ENCODE assay signal across 7 mouse cellular contexts in genomic region chr11:69098762-69099091, GRCm38 (mm10). TPM values are rescaled to one million over a fixed set of nuclear protein-coding genes. Genes with fewer than 3 reads are reported as not detected.
DNase-seq lines count a peak whose midpoint lies in the region; ATAC-seq and TF ChIP-seq lines count a peak whose summit lies in the region.

No protein-coding gene starts in this region.

- H3K36me3 ChIP-seq in embryonic facial prominence, embryonic 13.5 days: peaks cover 33% of the 10 kb centered on the region
- peaks cover 9% of the 10 kb centered on the region for H3K36me3 ChIP-seq in heart, adult 2 months (ENCODE audit: control insufficient read depth, insufficient read depth, low read length)
- peaks cover 34% of the 10 kb centered on the region for H3K36me3 ChIP-seq in limb, embryonic 14.5 days (ENCODE audit: control insufficient read depth, insufficient read depth, low read length)
- H3K36me3 ChIP-seq in midbrain, embryonic 16.5 days (ENCODE audit: control insufficient read depth, insufficient read depth, low read length): peaks cover 22% of the 10 kb centered on the region
- H3K36me3 ChIP-seq in spleen, adult 2 months (ENCODE audit: control insufficient read depth, insufficient read depth, low read length): peaks cover 29% of the 10 kb centered on the region

- H3K4me2 ChIP-seq in embryonic facial prominence, embryonic 13.5 days: peak overlapping the region; percentile 98
- H3K4me2 ChIP-seq in limb, embryonic 14.5 days (replicated peaks; ENCODE audit: low read depth, low read length, severe bottlenecking): peak overlapping the region; percentile 60
- H3K4me2 ChIP-seq in midbrain, embryonic 16.5 days (ENCODE audit: low read length): peak overlapping the region; percentile 97

- no peak for TF ChIP-seq CTCF in heart, adult 2 months (IDR thresholded peaks at IDR 0.05)
- TF ChIP-seq CTCF in spleen, adult 2 months (IDR thresholded peaks at IDR 0.05; ENCODE audit: extremely low read depth, insufficient read depth, insufficient read length, insufficient replicate concordance): no peak

- peaks cover 2% of the 10 kb centered on the region for H3K79me2 ChIP-seq in heart, adult 2 months (replicated peaks; ENCODE audit: control insufficient read depth, insufficient read depth, low read length)

- intact Hi-C loops in heart, adult 2 months (cut with DNase I): loop anchor here (5.0 kb wide), 1 partner anchor 141 kb away; the partner anchor contains the start of gene Arhgef15

- peak overlapping the region; percentile 58 for H3K4me3 ChIP-seq in embryonic facial prominence, embryonic 13.5 days
- peak overlapping the region; percentile 67 for H3K4me3 ChIP-seq in heart, adult 2 months
- H3K4me3 ChIP-seq in limb, embryonic 14.5 days (replicated peaks; ENCODE audit: low read length): peak overlapping the region; percentile 47
- peak overlapping the region; percentile 59 for H3K4me3 ChIP-seq in midbrain, embryonic 16.5 days (ENCODE audit: low read depth, low read length)
- peak overlapping the region; percentile 62 for H3K4me3 ChIP-seq in spleen, adult 2 months (ENCODE audit: extremely low read depth, insufficient read depth, insufficient read length)

- no peak for ATAC-seq in embryonic facial prominence, embryonic 13.5 days (ENCODE audit: insufficient number of reproducible peaks, insufficient read depth, low FRiP score, low TSS enrichment, low read depth)
- no peak for ATAC-seq in limb, embryonic 14.5 days (ENCODE audit: low FRiP score, low read depth)
- no peak for ATAC-seq in midbrain, embryonic 16.5 days

- TF ChIP-seq POLR2A in heart, adult 2 months (IDR thresholded peaks at IDR 0.05; ENCODE audit: insufficient read depth, low read depth, low read length): peak; percentile 83
- TF ChIP-seq POLR2A in limb, embryonic 14.5 days (IDR thresholded peaks at IDR 0.05; ENCODE audit: borderline replicate concordance, extremely low read depth, insufficient read depth, insufficient read length): 0 out of 2 replicates have a peak, but pooled peaks have one; percentile 31
- TF ChIP-seq POLR2A in spleen, adult 2 months (IDR thresholded peaks at IDR 0.05; ENCODE audit: low read depth, low read length): peak; percentile 25

- WGBS in embryonic facial prominence, embryonic 13.5 days: under 1% methylated on average over 19 of the region's 19 CpGs
- under 1% methylated on average over 19 of the region's 19 CpGs for WGBS in heart, adult 2 months
- WGBS in limb, embryonic 14.5 days: 0% methylated on average over 13 of the region's 19 CpGs
- WGBS in midbrain, embryonic 16.5 days: 0% methylated on average over 19 of the region's 19 CpGs
- WGBS in spleen, adult 2 months: 0% methylated on average over 19 of the region's 19 CpGs

- H3K27me3 ChIP-seq in embryonic facial prominence, embryonic 13.5 days: no peaks in the 10 kb centered on the region
- no peaks in the 10 kb centered on the region for H3K27me3 ChIP-seq in heart, adult 2 months (ENCODE audit: control insufficient read depth, insufficient read depth, low read length)
- no peaks in the 10 kb centered on the region for H3K27me3 ChIP-seq in limb, embryonic 14.5 days (ENCODE audit: control insufficient read depth, insufficient read depth, low read length)
- no peaks in the 10 kb centered on the region for H3K27me3 ChIP-seq in midbrain, embryonic 16.5 days (ENCODE audit: control insufficient read depth, insufficient read depth, low read depth, low read length)
- no peaks in the 10 kb centered on the region for H3K27me3 ChIP-seq in spleen, adult 2 months (ENCODE audit: control insufficient read depth, insufficient read depth, low read length)

- no peaks in the 10 kb centered on the region for H3K9me3 ChIP-seq in embryonic facial prominence, embryonic 13.5 days
- H3K9me3 ChIP-seq in limb, embryonic 14.5 days (ENCODE audit: control insufficient read depth, low read length): no peaks in the 10 kb centered on the region
- no peaks in the 10 kb centered on the region for H3K9me3 ChIP-seq in midbrain, embryonic 16.5 days (replicated peaks; ENCODE audit: control insufficient read depth, low read length, poor library complexity, severe bottlenecking)

- peaks cover 54% of the 10 kb centered on the region for H3K4me1 ChIP-seq in embryonic facial prominence, embryonic 13.5 days
- peaks cover 13% of the 10 kb centered on the region for H3K4me1 ChIP-seq in heart, adult 2 months (ENCODE audit: control insufficient read depth, insufficient read depth, low read length)
- peaks cover 30% of the 10 kb centered on the region for H3K4me1 ChIP-seq in limb, embryonic 14.5 days (ENCODE audit: control insufficient read depth, insufficient read depth, low read length)
- peaks cover 50% of the 10 kb centered on the region for H3K4me1 ChIP-seq in midbrain, embryonic 16.5 days (ENCODE audit: control insufficient read depth, insufficient read depth, low read length)
- peaks cover 25% of the 10 kb centered on the region for H3K4me1 ChIP-seq in spleen, adult 2 months (ENCODE audit: control insufficient read depth, insufficient read depth, insufficient read length)

- peak overlapping the region; percentile 78 for H3K9ac ChIP-seq in embryonic facial prominence, embryonic 13.5 days
- H3K9ac ChIP-seq in heart, adult 2 months (ENCODE audit: low read depth, low read length): peak overlapping the region; percentile 81
- peak overlapping the region; percentile 47 for H3K9ac ChIP-seq in limb, embryonic 14.5 days (ENCODE audit: low read depth, low read length, severe bottlenecking)
- peak overlapping the region; percentile 65 for H3K9ac ChIP-seq in midbrain, embryonic 16.5 days (ENCODE audit: low read depth, low read length)

- TF ChIP-seq EP300 in heart, adult 2 months (IDR thresholded peaks at IDR 0.05; ENCODE audit: insufficient read depth, low read depth, low read length): peak; percentile 93; the same call in 1 of the 2 replicates

- H3K27ac ChIP-seq in embryonic facial prominence, embryonic 13.5 days: peak overlapping the region; percentile 94
- H3K27ac ChIP-seq in heart, adult 2 months: peak overlapping the region; percentile 98
- peak overlapping the region; percentile 70 for H3K27ac ChIP-seq in limb, embryonic 14.5 days (replicated peaks; ENCODE audit: low read depth, low read length)
- peak overlapping the region; percentile 71 for H3K27ac ChIP-seq in midbrain, embryonic 16.5 days (ENCODE audit: low read length)
- peak overlapping the region; percentile 90 for H3K27ac ChIP-seq in spleen, adult 2 months (ENCODE audit: insufficient read depth, low read length)

- DNase-seq in adrenal gland, postnatal 36 days: peak; percentile 99
- DNase-seq in heart, adult 2 months: peak; percentile 98 to 99
- peak; percentile 99 for DNase-seq in kidney, adult 9 months
- peak; percentile 87 for DNase-seq in limb, embryonic 14.5 days (ENCODE audit: low spot score)
- peak; percentile 92 to 95 for DNase-seq in spleen, adult 2 months (ENCODE audit: low read depth in 1 of 2, low spot score in 2 of 2)

RNA-seq across cellular contexts. Expression of gene Per1, which starts 3.7 kb away (rescaled TPM):
- 100 to 1,000 TPM; 112 to 153 TPM for total RNA-seq in adrenal gland, postnatal 36 days (2021)
- polyA plus RNA-seq in embryonic facial prominence, embryonic 13.5 days (2015; fragmentation: Nextera tagmentation; extraction: Ambion mirVana): 11.1 and 11.5 TPM in 2 replicates
- total RNA-seq in heart, adult 2 months (2021): 10 to 100 TPM; 44.4 to 79.8 TPM
- polyA plus RNA-seq in heart, adult 2 months (2012; rRNA removed): 18.0 and 36.4 TPM in 2 replicates
- polyA plus RNA-seq in limb, embryonic 14.5 days (2012; rRNA removed): 19.3 and 25.4 TPM in 2 replicates
- polyA plus RNA-seq in limb, embryonic 14.5 days (2014; fragmentation: Nextera tagmentation; extraction: Ambion mirVana): 16.0 and 22.5 TPM in 2 replicates
- 12.4 TPM in 2 replicates for polyA plus RNA-seq in midbrain, embryonic 16.5 days (2015; fragmentation: Nextera tagmentation; extraction: Ambion mirVana)
- polyA plus RNA-seq in spleen, adult 2 months (2012; rRNA removed): 23.3 and 25.7 TPM in 2 replicates

RNA-seq across cellular contexts. Expression of gene Vamp2, which starts 10.4 kb away (rescaled TPM):
- 100 to 1,000 TPM; 116 to 130 TPM for total RNA-seq in adrenal gland, postnatal 36 days (2021)
- 91.5 and 101 TPM in 2 replicates for polyA plus RNA-seq in embryonic facial prominence, embryonic 13.5 days (2015; fragmentation: Nextera tagmentation; extraction: Ambion mirVana)
- total RNA-seq in heart, adult 2 months (2021): 10 to 100 TPM; 63.4 to 70.8 TPM
- polyA plus RNA-seq in heart, adult 2 months (2012; rRNA removed): 83.0 and 90.0 TPM in 2 replicates
- 199 and 224 TPM in 2 replicates for polyA plus RNA-seq in limb, embryonic 14.5 days (2012; rRNA removed)
- 89.8 and 98.1 TPM in 2 replicates for polyA plus RNA-seq in limb, embryonic 14.5 days (2014; fragmentation: Nextera tagmentation; extraction: Ambion mirVana)
- polyA plus RNA-seq in midbrain, embryonic 16.5 days (2015; fragmentation: Nextera tagmentation; extraction: Ambion mirVana): 335 and 438 TPM in 2 replicates
- polyA plus RNA-seq in spleen, adult 2 months (2012; rRNA removed): 94.2 and 95.7 TPM in 2 replicates

RNA-seq across cellular contexts. Expression of gene Hes7, which starts 21.5 kb away (rescaled TPM):
- total RNA-seq in adrenal gland, postnatal 36 days (2021): under 1 TPM; 0.17 to 0.26 TPM
- 0.44 and 0.47 TPM in 2 replicates for polyA plus RNA-seq in embryonic facial prominence, embryonic 13.5 days (2015; fragmentation: Nextera tagmentation; extraction: Ambion mirVana)
- under 1 TPM in 1 of 2 experiments, not detected in 1; 0.11 TPM for total RNA-seq in heart, adult 2 months (2021)
- 0.10 TPM in 1 of 2 replicates, not detected in the other for polyA plus RNA-seq in heart, adult 2 months (2012; rRNA removed)
- polyA plus RNA-seq in limb, embryonic 14.5 days (2012; rRNA removed): 1.1 and 1.4 TPM in 2 replicates
- 0.30 and 0.77 TPM in 2 replicates for polyA plus RNA-seq in limb, embryonic 14.5 days (2014; fragmentation: Nextera tagmentation; extraction: Ambion mirVana)
- polyA plus RNA-seq in midbrain, embryonic 16.5 days (2015; fragmentation: Nextera tagmentation; extraction: Ambion mirVana): 0.75 and 1.1 TPM in 2 replicates
- 0.44 and 0.55 TPM in 2 replicates for polyA plus RNA-seq in spleen, adult 2 months (2012; rRNA removed)

RNA-seq across cellular contexts. Expression of gene 9130213A22Rik, which starts 23.7 kb away (rescaled TPM):
- total RNA-seq in adrenal gland, postnatal 36 days (2021): under 1 TPM; 0.50 to 0.76 TPM
- 0.13 and 0.17 TPM in 2 replicates for polyA plus RNA-seq in embryonic facial prominence, embryonic 13.5 days (2015; fragmentation: Nextera tagmentation; extraction: Ambion mirVana)
- total RNA-seq in heart, adult 2 months (2021): under 1 TPM; 0.21 to 0.23 TPM
- 0.82 and 1.00 TPM in 2 replicates for polyA plus RNA-seq in heart, adult 2 months (2012; rRNA removed)
- polyA plus RNA-seq in limb, embryonic 14.5 days (2012; rRNA removed): 1.1 and 1.4 TPM in 2 replicates
- polyA plus RNA-seq in limb, embryonic 14.5 days (2014; fragmentation: Nextera tagmentation; extraction: Ambion mirVana): 0.41 and 0.77 TPM in 2 replicates
- 0.49 and 0.65 TPM in 2 replicates for polyA plus RNA-seq in midbrain, embryonic 16.5 days (2015; fragmentation: Nextera tagmentation; extraction: Ambion mirVana)
- 0.40 and 0.69 TPM in 2 replicates for polyA plus RNA-seq in spleen, adult 2 months (2012; rRNA removed)

RNA-seq across cellular contexts. Expression of gene Aloxe3, which starts 27.0 kb away (rescaled TPM):
- total RNA-seq in adrenal gland, postnatal 36 days (2021): 1 to 10 TPM in 1 of 2 experiments, under 1 TPM in 1; 0.63 to 1.1 TPM
- polyA plus RNA-seq in embryonic facial prominence, embryonic 13.5 days (2015; fragmentation: Nextera tagmentation; extraction: Ambion mirVana): 1.1 TPM in 2 replicates
- total RNA-seq in heart, adult 2 months (2021): under 1 TPM; 0.05 to 0.07 TPM
- polyA plus RNA-seq in heart, adult 2 months (2012; rRNA removed): 0.16 TPM in 1 of 2 replicates, not detected in the other
- 1.6 TPM in 2 replicates for polyA plus RNA-seq in limb, embryonic 14.5 days (2012; rRNA removed)
- 1.6 and 2.2 TPM in 2 replicates for polyA plus RNA-seq in limb, embryonic 14.5 days (2014; fragmentation: Nextera tagmentation; extraction: Ambion mirVana)
- 9.0 and 11.5 TPM in 2 replicates for polyA plus RNA-seq in midbrain, embryonic 16.5 days (2015; fragmentation: Nextera tagmentation; extraction: Ambion mirVana)
- polyA plus RNA-seq in spleen, adult 2 months (2012; rRNA removed): 0.20 and 2.8 TPM in 2 replicates

Comparison
In these comparisons a context has a peak if more than half of its experiments do, and no peak if none do; other contexts are left out.
1. POLR2A ChIP-seq: peak in every context shown above with its lines; median percentile 83 in heart, adult 2 months; 31 in limb, embryonic 14.5 days; 25 in spleen, adult 2 months.